Mouse (Mus musculus) myocyte (in vitro differentiated cells): Measurements from ENCODE around the gene Rere.

ENCODE experiments used
- MAX ChIP-seq: IDR thresholded peaks from one replicate; pipeline ENCODE4 v1.6.1; 2011; ENCODE audit warnings: low read depth, mild to moderate bottlenecking, control low read depth
- MYOD1 ChIP-seq, 3 experiments: IDR thresholded peaks; one replicate each; pipeline ENCODE4 v1.6.1; 2011; ENCODE audit warnings: control low read depth in 2 of 3, low read depth in 2 of 3, mild to moderate bottlenecking in 2 of 3, moderate library complexity in 1 of 3; ENCODE audit not compliant: insufficient read length in 2 of 3, control insufficient read depth in 1 of 3
- POLR2A ChIP-seq: IDR thresholded peaks from one replicate; pipeline ENCODE4 v1.6.1; 2011; ENCODE audit warnings: low read depth, mild to moderate bottlenecking, control low read depth, moderate library complexity; ENCODE audit not compliant: insufficient read length
- POLR2AphosphoS2 ChIP-seq: IDR thresholded peaks from one replicate; pipeline ENCODE4 v1.6.1; 2011; ENCODE audit warnings: low read depth, control low read depth; ENCODE audit not compliant: insufficient read length
- SRF ChIP-seq: IDR thresholded peaks from one replicate; pipeline ENCODE4 v1.6.1; 2011; ENCODE audit warnings: low read depth; ENCODE audit not compliant: control insufficient read depth, insufficient read length
- USF1 ChIP-seq: IDR thresholded peaks from one replicate; pipeline ENCODE4 v1.6.1; 2011; ENCODE audit warnings: low read depth, mild to moderate bottlenecking, control low read depth, moderate library complexity

GRCm38 (mm10) chr4:150349680-150350101 lies 68.2 kb downstream of the Rere start:
- TF ChIP-seq POLR2A (no peak), POLR2AphosphoS2 (no peak), MAX (no peak), MYOD1 (IDR thresholded peaks at IDR 0.05; ENCODE audit: control insufficient read depth in 1 of 3, insufficient read length in 2 of 3, low read depth in 2 of 3) (no peak), USF1 (no peak), SRF (no peak)
